Mouse (Mus musculus) myocyte (in vitro differentiated cells): ENCODE measurements around the gene Klhl8. TPM values are rescaled to one million over a fixed set of nuclear protein-coding genes. Genes with fewer than 3 reads are reported as not detected.

Source experiments
- H3K27me3 ChIP-seq: one replicate; pipeline ENCODE4 v1.6.1; 2011; ENCODE audit not compliant: control insufficient read depth, insufficient read depth, insufficient read length
- H3K36me3 ChIP-seq: one replicate; pipeline ENCODE4 v1.6.1; 2011; ENCODE audit not compliant: control insufficient read depth, insufficient read depth
- H3K4me2 ChIP-seq: one replicate; pipeline ENCODE4 v1.6.1; 2011; ENCODE audit warnings: low read depth, control low read depth
- H3K4me3 ChIP-seq: one replicate; pipeline ENCODE4 v1.5.1; 2011; ENCODE audit warnings: mild to moderate bottlenecking, control low read depth, moderate library complexity
- H3K79me2 ChIP-seq: one replicate; pipeline ENCODE4 v1.6.1; 2011; ENCODE audit not compliant: control insufficient read depth, insufficient read depth
- H3ac ChIP-seq: one replicate; pipeline ENCODE4 v1.6.1; 2011; ENCODE audit not compliant: control insufficient read depth, insufficient read length
- CEBPB ChIP-seq: IDR thresholded peaks from 2 replicates; pipeline ENCODE4 v1.6.1; 2011; ENCODE audit warnings: mild to moderate bottlenecking, moderate library complexity; ENCODE audit not compliant: poor library complexity, insufficient read depth, severe bottlenecking
- E2F4 ChIP-seq: IDR thresholded peaks from one replicate; pipeline ENCODE4 v1.6.1; 2011; ENCODE audit warnings: mild to moderate bottlenecking, control low read depth, moderate library complexity; ENCODE audit not compliant: insufficient read depth
- MAX ChIP-seq: IDR thresholded peaks from one replicate; pipeline ENCODE4 v1.6.1; 2011; ENCODE audit warnings: low read depth, mild to moderate bottlenecking, control low read depth
- MYOD1 ChIP-seq, 3 experiments: IDR thresholded peaks; one replicate each; pipeline ENCODE4 v1.6.1; 2011; ENCODE audit warnings: control low read depth in 2 of 3, low read depth in 2 of 3, mild to moderate bottlenecking in 2 of 3, moderate library complexity in 1 of 3; ENCODE audit not compliant: insufficient read length in 2 of 3, control insufficient read depth in 1 of 3
- MYOG ChIP-seq, 3 experiments: IDR thresholded peaks; one replicate each; pipeline ENCODE4 v1.6.1; 2011; ENCODE audit warnings: control low read depth in 2 of 3, low read depth in 2 of 3, mild to moderate bottlenecking in 2 of 3; ENCODE audit not compliant: insufficient read length in 2 of 3, control insufficient read depth in 1 of 3, insufficient read depth in 1 of 3
- POLR2A ChIP-seq: IDR thresholded peaks from one replicate; pipeline ENCODE4 v1.6.1; 2011; ENCODE audit warnings: low read depth, mild to moderate bottlenecking, control low read depth, moderate library complexity; ENCODE audit not compliant: insufficient read length
- POLR2AphosphoS2 ChIP-seq: IDR thresholded peaks from one replicate; pipeline ENCODE4 v1.6.1; 2011; ENCODE audit warnings: low read depth, control low read depth; ENCODE audit not compliant: insufficient read length
- REST ChIP-seq: IDR thresholded peaks from one replicate; pipeline ENCODE4 v1.6.1; 2011; ENCODE audit warnings: mild to moderate bottlenecking, control low read depth, moderate library complexity; ENCODE audit not compliant: insufficient read depth, insufficient read length
- SRF ChIP-seq: IDR thresholded peaks from one replicate; pipeline ENCODE4 v1.6.1; 2011; ENCODE audit warnings: low read depth; ENCODE audit not compliant: control insufficient read depth, insufficient read length
- TCF12 ChIP-seq: IDR thresholded peaks from one replicate; pipeline ENCODE4 v1.6.1; 2011; ENCODE audit warnings: mild to moderate bottlenecking, control low read depth; ENCODE audit not compliant: poor library complexity, insufficient read depth, severe bottlenecking
- TCF3 ChIP-seq: IDR thresholded peaks from one replicate; pipeline ENCODE4 v1.6.1; 2011; ENCODE audit warnings: low read depth, control low read depth; ENCODE audit not compliant: insufficient read length
- USF1 ChIP-seq: IDR thresholded peaks from one replicate; pipeline ENCODE4 v1.6.1; 2011; ENCODE audit warnings: low read depth, mild to moderate bottlenecking, control low read depth, moderate library complexity
- polyA plus RNA-seq: library from polyadenylated mRNA; unstranded; fragments of >200 nt; fragmentation: generic; extraction: Trizol; gene quantifications from one replicate; pipeline ENCODE4 v1.2.1, GENCODE M21; 2012; ENCODE audit warnings: missing spikeins

The Klhl8 gene
- polyA plus RNA-seq, 1 experiment: 7.2 TPM

DNA sequence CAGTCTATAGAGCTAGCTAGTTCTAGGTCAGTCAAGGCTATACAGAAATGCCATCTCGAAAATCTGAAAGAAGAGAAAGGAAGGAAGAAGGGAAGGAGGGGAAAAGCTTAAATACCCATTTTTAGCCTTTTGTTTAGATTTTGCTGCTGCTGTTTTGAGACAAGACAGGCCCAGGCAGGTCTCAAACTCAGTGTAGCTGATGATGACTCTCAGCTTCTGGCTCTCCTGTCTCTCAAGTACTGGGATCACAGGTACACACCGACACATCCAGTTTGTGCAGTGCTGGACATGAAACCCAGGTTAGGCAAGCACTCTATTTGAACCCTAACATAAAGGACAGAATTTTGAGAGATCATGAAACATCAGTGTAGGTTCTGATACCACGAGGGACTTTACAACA is 1.6 kb downstream of the Klhl8 start:
- Histone ChIP-seq H3ac (no peak overlapping the region), H3K27me3 (peaks cover 10% of the 10 kb centered on the region), H3K4me3 (no peak overlapping the region), H3K79me2 (no peaks in the 10 kb centered on the region), H3K36me3 (no peaks in the 10 kb centered on the region), H3K4me2 (no peak overlapping the region)
- TF ChIP-seq CEBPB: no peak
- no peak for TF ChIP-seq E2F4
- no peak for TF ChIP-seq POLR2A
- TF ChIP-seq SRF: no peak
- TF ChIP-seq TCF12: no peak
- no peak for TF ChIP-seq MAX
- no peak for TF ChIP-seq USF1
- no peak for TF ChIP-seq TCF3
- no peak for TF ChIP-seq MYOG (IDR thresholded peaks at IDR 0.05; ENCODE audit: control insufficient read depth in 1 of 3, insufficient read depth in 1 of 3, insufficient read length in 2 of 3, low read depth in 2 of 3)
- no peak for TF ChIP-seq REST
- TF ChIP-seq MYOD1 (IDR thresholded peaks at IDR 0.05; ENCODE audit: control insufficient read depth in 1 of 3, insufficient read length in 2 of 3, low read depth in 2 of 3): no peak

DNA sequence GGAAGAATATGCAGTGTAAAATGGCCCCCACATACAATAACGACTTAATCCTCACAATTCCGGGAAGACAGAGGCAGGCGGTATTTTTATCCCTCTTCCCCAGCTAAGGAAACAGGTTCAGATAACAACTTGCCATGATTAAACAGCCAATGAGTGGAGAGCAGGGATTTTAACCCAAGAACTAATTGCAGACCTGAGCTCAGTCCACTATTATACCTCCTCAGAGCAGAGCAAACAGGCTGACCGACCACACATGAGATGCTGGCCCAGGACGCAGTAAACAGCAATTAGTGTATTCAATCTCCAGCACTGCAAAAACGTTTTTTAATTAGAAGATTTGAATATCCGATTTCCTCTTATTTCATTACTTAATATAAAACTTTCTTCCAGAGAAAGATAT is 2.2 kb downstream of the Klhl8 start:
- Histone ChIP-seq H3ac (no peak overlapping the region), H3K27me3 (peaks cover 10% of the 10 kb centered on the region), H3K36me3 (no peaks in the 10 kb centered on the region), H3K4me3 (no peak overlapping the region), H3K4me2 (no peak overlapping the region), H3K79me2 (no peaks in the 10 kb centered on the region)
- TF ChIP-seq USF1 (no peak), REST (no peak), POLR2A (no peak), E2F4 (no peak), POLR2AphosphoS2 (no peak), CEBPB (no peak), MAX (no peak), TCF3 (no peak), TCF12 (no peak), SRF (no peak), MYOG (IDR thresholded peaks at IDR 0.05; ENCODE audit: control insufficient read depth in 1 of 3, insufficient read depth in 1 of 3, insufficient read length in 2 of 3, low read depth in 2 of 3) (no peak), MYOD1 (IDR thresholded peaks at IDR 0.05; ENCODE audit: control insufficient read depth in 1 of 3, insufficient read length in 2 of 3, low read depth in 2 of 3) (no peak)

DNA sequence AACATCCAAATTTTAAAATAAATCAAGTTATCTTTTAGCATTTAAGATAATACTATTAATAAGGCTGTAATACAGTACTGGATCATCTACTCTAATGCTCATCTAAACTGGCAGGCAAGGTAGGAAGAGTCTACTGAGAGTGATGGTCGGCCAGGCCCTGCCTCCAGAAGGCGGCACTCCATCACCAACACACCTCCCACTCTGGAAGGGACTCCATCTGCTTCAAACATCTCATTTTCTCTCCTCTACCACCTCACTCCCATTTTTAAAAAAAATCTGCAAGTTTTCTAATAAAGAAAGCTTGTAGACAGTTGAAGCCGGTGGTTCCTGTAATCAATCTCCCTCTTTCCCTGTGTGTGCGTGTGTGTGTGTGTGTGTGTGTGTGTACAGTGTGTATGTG is 3.2 kb downstream of the Klhl8 start:
- Histone ChIP-seq H3K36me3 (no peaks in the 10 kb centered on the region), H3K4me2 (no peak overlapping the region), H3K27me3 (peaks cover 6% of the 10 kb centered on the region), H3ac (no peak overlapping the region), H3K79me2 (no peaks in the 10 kb centered on the region), H3K4me3 (no peak overlapping the region)
- no peak for TF ChIP-seq CEBPB
- no peak for TF ChIP-seq TCF3
- no peak for TF ChIP-seq TCF12

DNA sequence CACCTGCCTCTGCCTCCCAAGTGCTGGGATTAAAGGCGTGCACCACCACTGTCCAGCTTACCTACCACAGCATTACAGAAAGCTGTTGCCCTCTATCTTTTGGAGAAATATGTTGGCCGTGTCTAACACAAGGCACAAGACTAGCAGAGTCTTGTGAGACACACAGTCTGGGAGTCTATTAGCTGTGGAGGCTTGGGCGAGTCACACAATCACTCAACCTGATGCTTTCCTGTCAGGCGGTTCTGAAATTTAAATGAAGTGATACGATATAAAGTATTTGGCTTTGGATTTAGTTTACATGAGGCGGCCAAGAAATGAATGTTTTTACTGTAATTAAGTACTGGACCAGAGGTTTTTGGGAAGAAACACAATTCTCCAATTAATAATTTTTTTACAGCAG is 4.9 kb downstream of the Klhl8 start:
- Histone ChIP-seq H3K36me3 (no peaks in the 10 kb centered on the region), H3ac (no peak overlapping the region)
- TF ChIP-seq CEBPB (no peak), MYOD1 (IDR thresholded peaks at IDR 0.05; ENCODE audit: control insufficient read depth in 1 of 3, insufficient read length in 2 of 3, low read depth in 2 of 3) (no peak), SRF (no peak), USF1 (no peak), MAX (no peak), MYOG (IDR thresholded peaks at IDR 0.05; ENCODE audit: control insufficient read depth in 1 of 3, insufficient read depth in 1 of 3, insufficient read length in 2 of 3, low read depth in 2 of 3) (no peak), REST (no peak), E2F4 (no peak), POLR2A (no peak), TCF3 (no peak), POLR2AphosphoS2 (no peak), TCF12 (no peak)

DNA sequence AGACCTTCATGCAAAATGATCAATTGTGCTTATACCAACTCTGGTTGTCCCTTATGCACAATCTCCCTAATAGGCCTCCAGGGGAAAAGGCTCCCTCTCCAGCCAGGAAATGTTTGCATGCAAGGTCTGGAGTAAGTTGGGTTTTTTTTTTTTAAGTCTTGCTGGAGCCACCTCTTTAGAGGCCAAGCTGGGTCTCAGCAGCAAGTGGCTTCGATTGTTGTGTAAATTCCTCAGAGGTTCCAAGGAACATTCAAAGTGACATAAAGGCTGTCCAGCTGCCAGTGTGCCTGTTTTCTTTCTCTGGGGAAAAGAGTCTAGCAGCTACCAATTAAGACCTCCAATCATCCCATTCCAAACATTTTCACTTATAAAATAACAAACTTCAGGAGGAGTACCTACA is 12.7 kb downstream of the Klhl8 start:
- H3K4me3 ChIP-seq: no peak overlapping the region
- no peaks in the 10 kb centered on the region for H3K27me3 ChIP-seq
- no peak overlapping the region for H3K4me2 ChIP-seq
- no peaks in the 10 kb centered on the region for H3K79me2 ChIP-seq
- H3ac ChIP-seq: no peak overlapping the region
- TF ChIP-seq MYOD1 (IDR thresholded peaks at IDR 0.05; ENCODE audit: control insufficient read depth in 1 of 3, insufficient read length in 2 of 3, low read depth in 2 of 3) (no peak), REST (no peak), TCF12 (no peak), SRF (no peak), MAX (no peak), MYOG (IDR thresholded peaks at IDR 0.05; ENCODE audit: control insufficient read depth in 1 of 3, insufficient read depth in 1 of 3, insufficient read length in 2 of 3, low read depth in 2 of 3) (no peak), CEBPB (no peak), E2F4 (no peak), USF1 (no peak), POLR2AphosphoS2 (no peak), POLR2A (no peak), TCF3 (no peak)
- H3K36me3 ChIP-seq: no peaks in the 10 kb centered on the region

More for the DNA sequence above, 4.9 kb downstream of the Klhl8 start:
- Histone ChIP-seq H3K4me3 (no peak overlapping the region), H3K27me3 (no peaks in the 10 kb centered on the region), H3K79me2 (no peaks in the 10 kb centered on the region), H3K4me2 (no peak overlapping the region)
